Mouse (Mus musculus): ENCODE data around the gene Slc6a2.

Slc6a2 gene

GRCm38 (mm10) chr8:93038831-93039230 lies 79.0 kb downstream of the Slc6a2 start:
- no peak for DNase-seq

- no peak for DNase-seq
Observed at GRCm38 (mm10) chr8:93040256-93040655, 80.4 kb downstream of the Slc6a2 start.

DNA sequence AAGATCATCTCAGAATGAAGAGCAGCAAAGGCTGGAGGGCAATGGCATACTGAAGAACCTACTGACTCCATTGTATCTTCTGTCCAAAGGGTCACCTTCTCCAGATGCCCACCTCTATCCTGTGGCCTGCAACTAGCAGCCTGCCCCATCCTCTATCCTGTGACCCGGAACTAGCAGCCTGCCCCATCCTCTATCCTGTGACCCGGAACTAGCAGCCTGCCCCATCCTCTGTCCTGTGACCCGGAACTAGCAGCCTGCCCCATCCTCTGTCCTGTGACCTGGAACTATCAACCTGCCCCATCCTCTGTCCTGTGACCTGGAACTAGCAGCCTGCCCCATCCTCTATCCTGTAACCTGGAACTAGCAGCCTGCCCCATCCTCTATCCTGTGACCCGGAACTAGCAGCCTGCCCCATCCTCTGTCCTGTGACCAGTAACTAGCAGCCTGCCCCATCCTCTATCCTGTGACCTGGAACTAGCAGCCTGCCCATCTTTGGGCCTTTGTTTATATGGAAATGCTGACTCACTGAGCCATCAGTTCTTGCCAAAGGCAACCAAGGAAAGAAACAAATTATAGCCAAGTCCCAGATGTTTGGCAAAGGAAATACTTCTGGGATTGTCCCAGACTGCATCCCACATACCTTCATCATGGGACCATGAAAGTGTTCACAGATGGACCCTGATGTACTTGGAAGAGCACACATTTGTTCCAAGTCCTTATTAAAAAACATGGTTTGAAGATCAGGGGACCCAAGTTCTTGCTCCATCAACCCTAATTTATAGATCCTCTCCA lies 81.1 kb downstream of the Slc6a2 start:
- no peak for DNase-seq

- no peak for DNase-seq
Observed at GRCm38 (mm10) chr8:93043083-93043482, 83.2 kb downstream of the Slc6a2 start.

DNA sequence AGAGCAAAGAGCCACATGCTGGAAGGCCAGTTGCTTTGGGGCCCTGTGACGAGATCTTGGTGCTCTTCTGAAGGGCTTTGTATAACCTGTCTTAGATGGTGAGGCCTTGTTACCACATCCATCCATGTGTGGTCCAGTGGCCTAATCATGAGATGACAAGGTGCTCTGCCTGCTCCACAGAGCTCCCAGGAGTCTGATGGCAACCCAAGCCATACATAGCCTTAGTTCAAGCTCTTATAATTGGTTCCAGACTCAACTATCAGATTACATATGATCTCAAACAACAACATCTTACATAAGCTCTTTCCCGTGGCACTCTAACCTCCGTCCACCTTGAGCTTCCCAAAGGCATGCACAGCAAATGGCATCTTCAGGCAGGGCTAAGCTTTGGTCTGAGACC lies 88.2 kb downstream of the Slc6a2 start, which contains the start of gene Ces1a:
Gene Ces1a, minus strand, starts transcription at position 101 of the 400 bp plus-strand sequence.
- no peak for DNase-seq

DNA sequence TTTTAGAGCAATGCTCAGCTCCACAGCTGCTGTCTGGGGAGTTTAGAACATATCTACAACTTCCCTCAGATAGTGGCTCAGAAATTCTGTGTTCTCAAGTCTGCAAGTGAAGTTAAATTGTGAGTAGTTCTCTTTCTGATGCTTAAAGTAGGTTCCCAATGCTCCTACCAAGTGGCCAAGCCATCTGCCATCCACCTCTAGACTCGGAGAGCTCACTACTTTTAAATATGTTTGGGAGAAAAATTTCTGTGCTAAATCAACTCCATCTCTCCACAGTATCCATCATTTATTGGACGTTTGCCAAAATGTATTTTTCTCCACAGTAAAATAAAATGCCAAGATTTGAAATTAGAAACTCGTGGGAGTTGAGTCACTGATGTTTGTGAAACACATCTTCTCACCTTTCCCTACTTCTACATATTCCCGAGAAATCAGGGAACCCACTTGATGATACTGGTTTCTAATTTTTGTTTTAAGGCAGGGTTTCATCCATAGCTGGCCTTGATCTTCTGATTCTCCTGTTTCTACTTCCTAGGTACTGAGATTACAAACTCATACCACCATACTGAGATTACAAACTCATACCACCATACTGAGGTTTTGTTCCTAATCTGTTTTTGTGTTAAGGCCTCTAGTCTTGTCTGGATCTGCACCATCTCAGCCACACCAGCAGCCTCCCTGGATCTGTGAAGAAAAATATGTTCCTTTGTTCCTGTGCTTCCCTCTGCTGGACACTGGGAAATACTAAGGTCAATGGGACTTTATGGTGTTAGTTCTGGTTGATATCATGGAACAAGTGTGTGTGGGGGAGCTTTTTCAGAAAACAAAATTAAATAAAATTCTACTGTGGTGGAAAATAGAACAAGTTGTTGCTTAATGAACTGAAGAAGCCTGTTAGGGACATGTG lies 88.9 kb downstream of the Slc6a2 start:
- no peak for DNase-seq
